Mouse (Mus musculus) adrenal gland, adult 2 months (tissue): ENCODE measurements around the gene Fgd6. TPM values are rescaled to one million over a fixed set of nuclear protein-coding genes. Genes with fewer than 3 reads are reported as not detected.

Experiments
- DNase-seq: peaks from one replicate; pipeline ENCODE4 v3.0.0; 2021
- polyA plus RNA-seq: library from polyadenylated mRNA; depleted of rRNA; stranded (reverse); fragments of >200 nt; gene quantifications from 2 replicates; pipeline ENCODE4 v1.2.3, GENCODE M21; 2012
- total RNA-seq, 2 experiments: library from RNA; stranded (reverse); gene quantifications; 2 replicates each; pipeline ENCODE4 v1.2.3; 2021

The Fgd6 gene
- total and polyA plus RNA-seq, 3 experiments = 0.80 to 5.6 (median 4.5) TPM

DNA sequence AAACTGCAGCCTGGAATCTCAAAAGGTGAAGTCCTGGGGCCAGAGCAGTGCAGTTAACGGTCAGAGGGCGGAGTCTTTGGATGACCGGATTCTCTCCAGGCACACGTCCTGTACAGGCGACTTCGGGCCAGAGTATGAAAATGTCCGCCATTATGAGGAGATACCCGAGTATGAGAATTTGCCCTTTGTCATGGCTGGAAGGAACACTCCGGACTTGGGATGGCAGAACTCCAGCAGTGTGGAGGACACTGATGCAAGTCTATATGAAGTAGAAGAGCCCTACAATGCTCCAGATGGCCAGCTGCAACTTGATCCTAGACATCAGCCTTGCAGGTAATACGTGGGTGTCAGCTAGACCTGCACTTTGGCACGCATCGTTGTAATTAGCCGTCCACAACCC is 9.5 kb downstream of the Fgd6 start:
- no peak for DNase-seq

GRCm38 (mm10) chr10:94047024-94047423 is 11.2 kb downstream of the Fgd6 start:
- DNase-seq = no peak

DNA sequence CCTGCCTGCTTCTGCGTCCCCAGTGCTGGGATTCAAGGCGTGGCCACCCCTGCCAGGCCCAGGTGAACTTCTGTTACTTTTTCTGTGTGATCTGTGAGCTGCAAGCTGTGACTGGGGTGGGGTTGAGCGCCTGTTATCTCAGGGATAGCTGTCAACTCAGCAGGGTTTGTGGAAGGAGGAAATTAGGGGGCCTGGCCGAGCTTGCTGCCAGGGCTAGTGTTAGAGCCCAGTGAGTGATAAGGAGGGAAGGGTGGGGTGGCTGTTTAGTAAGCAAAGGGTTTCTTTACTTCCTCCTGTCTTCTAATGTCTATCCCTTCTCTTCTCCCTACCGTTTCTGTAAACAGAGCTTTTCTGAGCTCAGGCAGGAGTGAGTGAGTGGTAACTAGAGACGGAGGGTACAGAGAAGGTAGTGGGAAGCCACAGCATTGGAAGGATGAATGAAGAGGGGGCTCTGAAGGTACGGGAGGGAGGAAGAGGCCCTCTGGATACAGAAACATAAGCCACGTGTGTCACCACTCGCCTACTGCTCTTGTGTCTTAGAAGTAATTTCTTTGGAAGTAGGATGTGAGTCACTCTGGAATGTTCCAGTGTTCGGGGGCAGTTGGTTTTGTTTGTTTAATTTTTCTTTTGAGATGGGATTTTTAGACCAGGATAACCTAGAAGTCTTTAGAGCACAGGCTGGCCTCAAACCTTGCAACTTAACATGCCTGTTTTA is 12.2 kb downstream of the Fgd6 start:
- DNase-seq = no peak

DNA sequence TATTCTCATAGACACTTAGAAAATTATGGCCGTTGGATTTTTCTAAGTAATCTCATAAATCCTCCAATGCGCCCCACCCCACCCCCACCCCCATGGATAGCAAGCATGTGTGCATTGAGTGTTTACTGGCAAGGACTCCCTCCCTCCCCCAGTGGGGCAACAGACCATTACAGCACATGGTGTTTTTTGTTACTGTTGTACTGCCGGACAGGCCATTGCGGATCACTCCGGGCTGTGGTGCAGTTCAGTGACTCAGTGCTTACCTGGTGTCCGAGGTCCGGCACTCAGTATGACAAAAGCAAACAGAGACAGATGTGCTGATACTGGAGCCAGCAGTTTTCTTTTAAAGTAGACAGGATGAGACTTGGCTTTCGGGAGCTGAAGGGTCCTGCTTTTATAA is 13.3 kb downstream of the Fgd6 start:
- no peak for DNase-seq

DNA sequence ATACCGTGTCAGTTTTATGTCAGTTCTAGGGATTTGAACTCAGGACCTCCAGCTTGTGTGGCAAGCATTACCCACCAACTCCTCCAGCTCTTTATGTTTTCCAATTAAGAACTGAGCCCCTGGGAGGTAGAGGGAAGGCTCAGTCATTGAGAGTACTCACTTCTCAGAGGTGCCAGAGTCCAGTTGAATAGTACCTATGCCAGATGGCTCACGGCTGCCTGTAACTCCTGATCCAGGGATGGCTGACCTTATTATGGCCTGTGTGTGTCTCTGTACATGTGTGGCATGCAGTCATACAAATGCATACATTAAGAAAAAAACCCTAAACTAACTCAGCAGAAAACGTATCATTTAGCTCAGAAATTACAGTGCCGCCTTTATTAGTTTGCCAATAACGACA is 14.9 kb downstream of the Fgd6 start:
- no peak for DNase-seq

GRCm38 (mm10) chr10:94056487-94056886 is 20.7 kb downstream of the Fgd6 start:
- no peak for DNase-seq

- no peak for DNase-seq
Observed at GRCm38 (mm10) chr10:94059618-94060055, 23.8 kb downstream of the Fgd6 start.

- no peak for DNase-seq
Observed at GRCm38 (mm10) chr10:94060190-94060589, 24.4 kb downstream of the Fgd6 start.

- DNase-seq = no peak
Observed at GRCm38 (mm10) chr10:94062357-94062756, 26.6 kb downstream of the Fgd6 start.

DNA sequence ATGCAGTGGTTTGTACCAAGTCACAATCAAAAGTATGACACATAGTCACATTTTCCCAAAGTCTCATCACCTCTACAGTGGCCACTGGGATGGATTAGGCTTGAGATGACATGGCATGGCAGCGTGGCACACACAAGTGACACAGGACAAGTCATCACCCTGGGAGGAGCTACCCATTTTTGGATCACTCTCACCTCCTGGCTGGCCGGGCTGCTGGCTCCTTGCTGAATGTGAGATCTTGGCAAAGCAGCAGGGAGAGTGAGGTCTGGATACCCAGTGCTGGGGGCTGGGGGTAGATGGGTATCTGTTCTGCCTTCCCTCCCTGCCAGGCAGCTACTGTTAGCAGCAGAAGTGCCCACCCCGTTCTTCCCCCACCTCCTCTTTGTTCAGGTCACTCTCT is 31.1 kb downstream of the Fgd6 start:
- no peak for DNase-seq

GRCm38 (mm10) chr10:94068701-94069100 is 32.9 kb downstream of the Fgd6 start:
- peak; percentile 36 for DNase-seq

GRCm38 (mm10) chr10:94071641-94072040 is 35.8 kb downstream of the Fgd6 start:
- no peak for DNase-seq

DNA sequence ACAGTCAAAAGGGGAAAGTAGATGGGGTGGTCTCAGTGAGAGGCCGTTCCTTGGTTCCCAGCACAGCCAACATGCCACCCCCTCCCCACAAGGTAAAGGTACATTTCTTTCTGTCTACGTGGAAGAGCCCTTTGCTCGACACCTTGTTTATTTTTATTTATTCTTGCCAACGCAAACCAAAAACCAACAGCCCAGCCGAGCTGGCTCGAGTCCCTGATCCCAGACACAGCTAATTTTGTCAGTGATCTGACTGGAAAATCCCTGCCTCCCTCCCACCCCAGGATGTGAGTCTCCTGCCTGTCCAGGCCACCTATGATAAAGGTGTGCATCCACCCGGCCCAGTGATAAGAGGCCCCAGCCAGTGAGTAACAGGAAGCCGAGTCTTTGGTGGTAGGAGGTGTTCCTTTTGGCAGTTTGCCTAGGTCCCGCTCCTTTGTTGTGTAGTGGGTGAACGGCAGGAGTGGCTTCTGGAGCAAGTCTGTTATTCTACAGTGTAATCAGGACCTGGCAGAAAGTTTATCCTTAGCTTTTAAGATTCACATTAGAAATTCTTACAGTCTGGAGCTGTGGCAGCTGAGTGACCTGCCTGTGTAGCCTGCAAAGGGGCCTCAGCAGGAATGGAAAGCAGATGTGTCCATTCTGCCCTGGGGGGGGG is 36.6 kb downstream of the Fgd6 start:
- DNase-seq = peak; percentile 54

GRCm38 (mm10) chr10:94072916-94073465 is 37.2 kb downstream of the Fgd6 start:
- DNase-seq = no peak

DNA sequence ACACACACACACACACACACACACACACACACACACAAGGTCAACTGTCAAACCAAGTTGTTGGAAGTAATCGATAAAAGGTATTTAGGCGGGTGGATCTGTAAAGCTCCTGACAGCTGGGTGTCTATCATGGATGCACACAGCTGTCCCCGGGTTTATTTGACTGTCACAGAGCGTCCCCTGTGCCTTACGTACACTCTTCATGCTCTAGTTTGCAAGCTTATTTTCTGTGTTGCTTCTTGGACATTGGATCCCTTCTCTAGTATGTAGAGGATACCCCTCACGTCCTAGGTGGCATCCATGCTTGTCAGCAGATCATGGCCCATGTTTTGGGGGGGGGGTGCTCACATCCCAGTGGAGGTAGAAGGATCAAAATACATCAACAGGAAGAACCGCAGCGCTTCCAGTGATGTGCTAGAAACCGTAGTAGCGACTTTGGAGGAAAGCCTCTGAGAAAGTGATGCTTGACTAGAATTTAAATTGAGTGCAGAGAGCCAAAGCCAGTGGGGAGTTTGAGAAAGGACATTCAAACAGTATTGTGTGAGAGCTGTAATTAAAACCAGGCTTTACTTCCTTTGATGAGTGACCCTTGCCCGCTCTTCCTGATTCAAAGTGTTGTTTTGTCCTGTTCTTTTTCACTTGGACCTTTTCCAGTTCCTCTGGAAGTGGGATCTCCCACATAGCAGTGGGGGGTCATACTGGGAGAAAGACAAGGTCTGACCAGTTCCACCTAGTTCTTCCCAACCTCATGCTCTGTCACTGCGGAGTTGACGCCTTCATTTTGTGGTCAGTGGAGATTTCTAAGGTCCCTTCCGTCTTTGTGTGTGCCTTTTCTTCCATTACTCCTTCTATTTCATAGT is 41.4 kb downstream of the Fgd6 start:
- DNase-seq = no peak

DNA sequence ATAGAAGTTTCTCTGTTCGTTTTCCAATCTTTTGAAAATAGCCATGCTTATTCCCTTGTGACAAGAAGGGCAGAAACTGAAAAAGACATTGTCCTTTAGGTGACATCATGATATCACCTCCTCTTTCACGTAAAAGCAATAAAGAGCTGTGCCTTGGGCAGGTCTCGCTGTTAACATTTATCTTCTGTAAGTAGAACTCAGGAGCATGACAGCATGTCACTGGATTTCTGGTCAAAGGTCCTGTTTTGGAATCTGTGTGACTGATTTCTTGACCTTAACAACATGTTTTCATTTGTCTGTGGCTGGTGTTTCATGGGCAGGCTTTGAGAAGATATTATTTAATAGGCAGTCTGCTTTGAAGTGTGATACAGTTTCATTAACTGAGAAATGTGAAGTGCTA is 44.9 kb downstream of the Fgd6 start:
- DNase-seq = no peak

DNA sequence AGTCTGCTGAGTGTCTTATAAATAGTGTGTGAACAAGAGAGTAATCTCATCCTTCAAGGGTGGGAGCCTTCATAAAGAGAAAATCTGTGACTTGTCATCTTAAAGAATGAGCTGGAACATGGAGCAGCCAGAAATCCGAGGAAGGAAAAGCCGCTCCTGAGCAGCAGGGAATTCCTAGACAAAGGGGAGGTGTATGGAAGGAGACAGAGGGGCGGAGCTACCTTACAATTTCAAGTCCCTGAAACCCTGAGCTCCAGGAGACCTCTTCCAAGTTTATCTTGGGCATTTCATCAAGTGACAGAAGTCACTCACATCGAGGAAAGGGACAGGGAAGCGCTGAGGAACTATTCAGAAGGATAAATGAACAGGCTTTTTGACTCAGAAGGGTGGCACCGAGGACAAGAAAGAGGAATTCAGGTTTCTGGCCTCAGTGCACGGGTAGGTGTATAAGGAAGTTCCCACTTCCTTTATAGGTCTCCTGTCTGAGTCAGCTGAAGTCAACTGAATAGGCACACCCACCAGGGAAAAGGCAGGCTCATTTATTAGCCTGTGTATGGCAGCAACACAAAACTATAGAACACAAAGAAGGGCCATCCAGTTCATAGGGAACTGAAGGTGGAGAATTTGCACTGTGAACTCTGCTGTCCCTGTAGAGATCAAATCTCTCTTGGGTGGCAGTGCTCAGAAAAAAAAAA is 46.4 kb downstream of the Fgd6 start:
- DNase-seq = no peak

GRCm38 (mm10) chr10:94086315-94086714 is 50.5 kb downstream of the Fgd6 start:
- DNase-seq = no peak

DNA sequence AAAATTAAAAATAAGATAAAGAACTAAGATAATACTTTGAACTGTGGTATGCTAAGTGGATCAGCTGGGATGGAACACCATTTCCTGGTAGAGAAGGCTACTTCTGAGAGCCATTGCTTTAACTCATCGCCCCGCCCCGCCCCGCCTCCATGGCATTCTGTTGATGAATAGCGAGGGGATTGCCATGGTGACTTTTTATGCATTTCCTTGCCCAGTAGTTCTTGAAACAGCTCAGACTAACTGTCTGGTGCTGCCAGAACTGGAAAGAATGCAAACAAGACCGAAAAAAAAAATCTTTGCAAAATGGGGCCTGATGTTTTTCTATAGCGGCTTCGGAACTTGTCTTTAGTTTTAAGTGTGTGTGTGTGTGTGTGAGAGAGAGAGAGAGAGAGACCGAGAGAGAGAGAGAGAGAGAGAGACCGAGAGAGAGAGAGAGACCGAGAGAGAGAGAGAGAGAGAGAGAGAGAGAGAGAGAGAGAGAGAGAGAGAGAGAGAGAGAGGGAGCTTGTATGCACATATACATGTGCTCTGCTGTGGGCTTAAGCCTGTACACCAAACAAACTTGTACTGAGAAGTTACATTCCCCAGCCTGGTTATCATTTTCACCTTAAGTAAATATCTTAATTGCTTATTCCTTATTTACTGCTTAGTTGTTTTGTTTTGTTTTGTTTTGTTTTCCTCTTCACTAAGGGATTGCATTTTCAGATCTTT is 51.7 kb downstream of the Fgd6 start:
- DNase-seq = peak; percentile 53

DNA sequence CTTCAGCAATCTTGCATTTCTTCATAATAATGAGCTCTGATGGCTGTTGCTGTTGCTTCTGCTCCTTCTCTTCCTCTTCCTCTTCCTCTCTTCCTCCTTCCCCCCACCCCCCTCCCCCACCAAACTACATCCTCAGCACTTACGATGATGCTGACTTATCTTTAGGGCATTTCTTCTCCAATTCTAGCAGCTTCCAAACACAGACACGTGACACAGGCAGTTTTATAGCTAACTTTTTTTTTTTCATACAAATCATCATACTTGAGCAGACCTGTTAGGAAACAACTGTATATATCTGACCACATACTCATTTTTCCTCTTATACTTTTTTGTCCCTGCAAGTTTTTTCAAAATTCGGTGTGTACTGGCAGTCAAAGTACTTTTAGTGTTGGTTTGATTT is 54.2 kb downstream of the Fgd6 start:
- DNase-seq = no peak

DNA sequence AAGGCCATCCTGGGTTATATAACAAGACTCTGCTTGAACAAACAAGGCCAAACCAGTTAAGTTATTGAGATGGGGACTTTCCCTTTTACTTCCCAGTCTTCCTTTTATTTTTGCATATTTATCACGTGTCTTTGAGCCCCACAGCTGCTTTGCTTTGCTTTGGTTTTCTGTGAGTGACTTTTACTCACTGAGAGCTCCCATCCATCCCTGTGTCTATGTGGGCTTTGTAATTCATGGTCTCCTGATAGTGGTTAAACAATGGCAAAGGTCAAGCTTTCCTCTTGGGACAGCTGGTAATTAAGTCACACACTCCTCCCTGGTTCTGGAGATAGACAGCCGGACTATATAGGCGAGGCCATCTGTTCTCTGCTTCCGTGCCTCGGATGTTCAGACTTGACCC is 57.7 kb downstream of the Fgd6 start:
- no peak for DNase-seq
